Mouse (Mus musculus) thymus, adult 18-20 months (tissue): Measurements from ENCODE around the gene Zbtb1.
"Not testable (repeated sequence)": the region's sequence is repeated elsewhere in the genome, so short reads cannot be mapped to it uniquely, and the experiment has no call there.

Experiments used
- DNase-seq, 2 experiments: peaks; one replicate each; pipeline ENCODE4 v3.0.0; 2022; ENCODE audit warnings: mixed read lengths in 2 of 2

The Zbtb1 gene

DNA sequence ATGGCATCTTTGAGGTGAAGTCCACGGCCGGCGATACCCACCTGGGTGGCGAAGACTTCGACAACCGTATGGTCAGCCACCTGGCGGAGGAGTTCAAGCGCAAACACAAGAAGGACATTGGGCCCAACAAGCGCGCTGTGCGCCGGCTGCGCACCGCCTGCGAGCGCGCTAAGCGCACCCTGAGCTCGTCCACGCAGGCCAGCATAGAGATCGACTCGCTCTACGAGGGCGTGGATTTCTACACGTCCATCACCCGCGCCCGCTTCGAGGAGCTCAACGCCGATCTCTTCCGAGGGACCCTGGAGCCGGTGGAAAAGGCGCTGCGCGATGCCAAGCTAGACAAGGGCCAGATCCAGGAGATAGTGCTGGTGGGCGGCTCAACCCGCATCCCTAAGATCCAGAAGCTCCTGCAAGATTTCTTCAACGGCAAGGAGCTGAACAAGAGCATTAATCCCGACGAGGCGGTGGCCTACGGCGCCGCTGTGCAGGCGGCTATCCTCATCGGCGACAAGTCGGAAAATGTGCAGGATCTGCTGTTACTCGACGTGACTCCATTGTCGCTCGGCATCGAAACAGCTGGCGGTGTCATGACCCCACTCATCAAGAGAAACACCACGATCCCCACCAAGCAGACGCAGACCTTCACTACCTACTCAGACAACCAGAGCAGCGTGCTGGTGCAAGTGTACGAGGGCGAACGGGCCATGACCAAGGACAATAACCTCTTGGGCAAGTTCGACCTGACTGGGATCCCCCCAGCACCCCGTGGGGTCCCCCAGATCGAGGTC is 35.3 kb downstream of the Zbtb1 start:
- peak; percentile 17 to 26 for DNase-seq

DNA sequence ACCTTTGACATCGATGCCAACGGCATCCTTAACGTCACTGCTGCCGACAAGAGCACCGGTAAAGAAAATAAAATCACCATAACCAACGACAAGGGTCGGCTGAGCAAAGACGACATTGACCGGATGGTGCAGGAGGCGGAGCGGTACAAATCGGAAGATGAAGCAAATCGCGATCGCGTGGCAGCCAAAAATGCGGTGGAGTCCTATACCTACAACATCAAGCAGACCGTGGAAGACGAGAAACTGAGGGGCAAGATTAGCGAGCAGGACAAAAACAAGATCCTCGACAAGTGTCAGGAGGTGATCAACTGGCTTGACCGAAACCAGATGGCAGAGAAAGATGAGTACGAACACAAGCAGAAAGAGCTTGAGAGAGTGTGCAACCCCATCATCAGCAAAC is 35.9 kb downstream of the Zbtb1 start:
- no peak for DNase-seq

DNA sequence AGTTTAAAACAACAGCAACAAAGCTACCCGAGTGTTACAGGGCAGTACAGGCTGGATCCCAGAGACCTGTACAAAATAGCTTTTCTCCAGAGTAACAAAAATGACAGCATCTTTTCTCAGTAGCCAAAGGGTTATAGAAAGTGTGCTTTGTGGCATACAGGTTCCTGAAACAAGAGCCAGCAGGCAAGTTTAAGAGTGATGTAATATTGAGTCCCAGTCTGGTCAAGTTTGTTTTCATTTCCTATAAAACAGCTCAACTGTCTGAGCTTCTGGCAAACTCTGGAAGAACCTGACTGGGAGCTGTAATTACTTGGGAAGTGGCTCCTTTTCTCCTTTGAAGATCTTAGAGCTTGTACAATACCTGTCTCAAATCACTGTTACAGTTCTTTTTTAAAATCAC is 37.1 kb downstream of the Zbtb1 start:
- DNase-seq, result no peak

DNA sequence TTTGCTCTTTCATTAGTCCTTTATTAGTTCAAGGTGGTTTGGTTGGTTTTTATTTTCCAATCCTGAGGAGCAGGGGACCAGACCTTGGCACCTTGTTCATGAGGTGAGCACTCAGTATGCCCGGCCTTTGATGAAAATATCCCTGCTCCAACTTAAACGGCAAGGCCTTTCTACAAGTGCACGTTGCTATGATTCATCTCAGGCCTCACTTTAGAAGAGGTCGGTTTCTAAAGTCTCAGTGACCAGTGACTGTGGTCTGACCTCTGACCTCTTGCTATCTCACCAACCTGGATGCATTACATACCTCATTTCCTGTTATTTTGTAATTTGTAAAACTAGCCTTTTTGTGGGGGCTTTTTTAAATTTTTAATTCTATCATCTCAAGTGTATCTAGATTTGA is 39.1 kb downstream of the Zbtb1 start:
- no peak for DNase-seq

DNA sequence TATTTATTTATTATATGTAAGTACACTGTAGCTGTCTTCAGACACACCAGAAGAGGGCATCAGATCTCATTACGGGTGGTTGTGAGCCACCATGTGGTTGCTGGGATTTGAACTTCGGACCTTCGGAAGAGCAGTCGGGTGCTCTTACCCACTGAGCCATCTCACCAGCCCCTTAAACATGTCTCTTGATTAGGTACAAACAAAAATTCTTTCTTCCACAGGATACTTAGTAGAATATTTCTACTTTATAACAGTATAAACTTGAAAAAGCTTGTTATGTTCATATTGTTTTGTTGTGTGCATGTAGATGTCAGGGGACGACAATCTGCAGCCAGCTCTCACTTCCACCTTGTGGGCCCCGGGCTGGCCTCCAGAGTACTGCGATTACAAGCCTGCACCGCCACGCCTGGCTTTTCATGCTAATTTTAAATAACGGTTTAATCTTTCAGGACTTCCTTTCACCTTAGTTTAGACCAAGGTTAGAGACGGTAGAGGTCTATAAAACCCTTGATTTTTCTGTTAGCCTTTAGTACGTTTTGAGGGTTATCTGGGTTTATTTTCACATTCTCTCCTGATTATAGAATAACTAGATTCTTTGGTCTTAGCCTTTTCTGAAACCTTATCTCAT is 45.4 kb downstream of the Zbtb1 start:
- no peak for DNase-seq

DNA sequence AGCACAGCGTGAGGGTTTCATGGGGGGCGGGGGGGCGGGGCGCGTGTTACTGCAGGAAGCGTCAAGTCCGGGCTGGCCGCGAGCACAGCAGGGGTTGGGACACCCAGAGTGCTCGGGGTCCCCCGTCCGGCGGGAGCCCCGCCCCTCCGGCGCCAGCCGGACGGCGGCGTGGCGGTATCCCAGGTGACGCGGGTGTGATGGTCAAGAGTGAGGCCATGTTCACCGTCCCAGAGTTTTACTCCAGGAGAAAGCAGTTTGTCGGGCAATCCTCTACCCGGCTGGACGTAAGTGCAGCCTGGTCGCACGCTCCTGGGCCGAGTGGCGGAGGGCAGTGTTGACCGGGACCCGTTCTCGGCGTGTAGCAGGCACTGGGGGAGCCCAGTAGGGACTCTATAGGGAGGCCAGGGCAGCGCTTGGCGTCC is 47.4 kb downstream of the Zbtb1 start, which contains the start of gene Ppp1r36:
Ppp1r36 (plus strand) TSS at position 106 of the 422 bp plus-strand sequence.
- no peak for DNase-seq

DNA sequence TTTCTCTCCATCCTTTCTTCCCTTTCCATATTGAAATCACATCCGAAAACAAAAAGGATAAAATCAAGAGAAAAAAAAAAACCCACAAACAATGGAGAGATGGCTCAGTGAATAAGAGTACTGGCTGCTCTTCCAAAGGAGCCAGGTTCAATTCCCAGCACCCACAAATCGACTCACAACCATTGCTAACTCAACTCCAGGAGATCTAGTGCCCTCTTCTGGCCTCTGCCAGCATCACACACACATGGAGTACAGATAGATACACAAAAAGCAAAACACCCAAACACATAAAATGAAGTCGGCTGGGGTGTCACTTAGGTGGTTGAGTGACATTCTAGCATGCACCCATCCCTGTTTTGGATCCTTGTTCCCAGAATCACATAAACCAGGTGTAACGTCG is 48.3 kb downstream of the Zbtb1 start:
- DNase-seq, result no peak

DNA sequence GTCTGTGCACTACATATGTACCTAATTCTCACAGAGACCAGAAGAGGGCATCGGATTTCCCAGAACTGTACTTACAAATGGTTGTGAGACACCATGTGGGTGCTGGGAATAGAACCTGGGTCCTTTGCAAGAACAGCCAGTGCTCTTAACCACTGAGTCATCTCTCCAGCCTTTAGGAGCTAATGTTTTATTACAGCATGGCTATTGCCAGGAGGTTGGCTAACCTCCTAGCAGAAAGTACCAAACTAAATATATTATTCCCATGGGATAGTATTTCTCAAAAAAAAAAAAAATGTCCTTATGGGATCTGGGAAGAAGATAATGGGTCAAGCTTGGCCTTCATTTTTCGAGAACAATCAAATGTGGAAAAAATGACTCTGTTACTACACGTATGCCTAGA is 55.2 kb downstream of the Zbtb1 start:
- DNase-seq, result no peak

DNA sequence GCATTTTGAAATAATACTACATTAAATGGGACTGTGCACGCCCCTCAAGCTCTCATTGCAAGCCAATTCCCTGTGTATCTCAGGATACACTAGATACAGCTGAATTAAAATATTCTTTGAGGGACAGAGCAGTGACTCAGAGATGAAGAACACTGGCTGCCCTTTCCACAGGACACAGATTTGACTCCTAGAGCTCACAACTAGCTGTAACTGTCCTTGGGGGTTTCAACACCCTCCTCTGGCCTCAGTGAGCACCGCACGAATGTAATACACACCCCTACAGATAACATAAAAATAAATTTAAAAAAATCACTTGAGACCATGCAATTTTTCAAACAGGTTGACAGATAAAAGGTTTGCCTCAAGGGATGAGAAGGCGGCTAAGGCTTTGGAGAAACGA is 57.5 kb downstream of the Zbtb1 start:
- DNase-seq, result no peak

DNA sequence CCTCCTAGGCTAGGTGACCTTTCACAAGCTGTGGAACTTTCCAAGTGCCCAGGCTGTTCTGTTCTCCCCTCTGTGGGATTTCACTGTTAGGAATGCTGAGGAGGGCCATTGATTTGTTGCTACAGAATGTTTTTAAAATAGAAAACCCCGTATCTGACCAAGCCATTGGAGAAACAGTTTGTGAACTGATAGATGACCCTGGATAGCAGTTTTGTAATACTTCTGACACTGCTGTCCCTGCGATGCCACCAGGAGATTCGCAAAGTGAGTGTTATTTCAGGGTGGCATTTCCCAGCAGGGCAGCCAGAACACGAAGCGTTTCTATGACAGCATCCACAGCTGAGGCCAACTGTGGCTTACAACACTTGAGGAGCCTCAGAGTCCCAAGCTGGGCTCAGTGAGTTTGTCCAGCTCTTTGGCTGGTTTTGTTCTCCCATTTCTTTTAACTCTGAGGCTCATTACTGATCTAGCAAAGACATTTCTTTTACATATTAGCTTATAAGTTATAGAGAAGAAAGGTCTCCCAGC is 60.9 kb downstream of the Zbtb1 start:
- no peak for DNase-seq

DNA sequence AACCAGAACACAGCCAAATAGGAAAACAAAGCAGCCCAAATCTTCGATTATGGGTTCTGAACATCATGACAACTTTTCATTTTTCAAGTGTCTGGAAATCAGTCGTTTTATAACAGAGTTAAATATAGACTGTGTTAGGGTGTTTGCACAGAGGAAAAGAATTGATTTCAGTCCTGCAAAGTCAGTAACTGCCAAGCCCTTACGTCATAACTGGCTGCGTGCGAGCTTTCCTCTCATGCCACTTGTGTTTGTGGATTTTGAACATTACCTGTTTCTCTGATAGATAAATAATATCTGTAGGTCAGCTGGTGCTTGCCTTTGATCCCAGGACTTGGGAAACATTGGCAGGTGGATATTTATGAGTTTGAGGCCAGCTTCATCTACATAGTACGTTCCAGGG is 61.4 kb downstream of the Zbtb1 start:
- no peak for DNase-seq

DNA sequence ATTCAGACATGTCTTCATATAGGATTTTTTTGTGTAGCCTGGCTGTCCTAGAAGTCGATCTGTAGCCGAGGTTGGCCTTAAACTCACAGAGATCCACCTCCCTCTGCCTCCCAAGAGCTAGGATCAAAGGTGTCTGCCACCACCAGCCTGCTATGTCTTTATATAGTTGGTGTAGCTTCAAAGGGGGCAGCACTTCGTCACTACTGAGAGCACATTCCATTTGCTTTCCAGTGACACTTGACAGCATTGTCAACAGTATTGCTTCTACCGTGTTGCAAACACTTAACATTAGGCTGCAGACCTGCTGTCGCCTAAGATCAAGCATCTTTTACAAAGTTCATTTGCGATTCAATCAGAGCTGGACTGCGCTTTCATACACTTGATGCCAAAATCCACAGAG is 64.0 kb downstream of the Zbtb1 start:
- no peak for DNase-seq

DNA sequence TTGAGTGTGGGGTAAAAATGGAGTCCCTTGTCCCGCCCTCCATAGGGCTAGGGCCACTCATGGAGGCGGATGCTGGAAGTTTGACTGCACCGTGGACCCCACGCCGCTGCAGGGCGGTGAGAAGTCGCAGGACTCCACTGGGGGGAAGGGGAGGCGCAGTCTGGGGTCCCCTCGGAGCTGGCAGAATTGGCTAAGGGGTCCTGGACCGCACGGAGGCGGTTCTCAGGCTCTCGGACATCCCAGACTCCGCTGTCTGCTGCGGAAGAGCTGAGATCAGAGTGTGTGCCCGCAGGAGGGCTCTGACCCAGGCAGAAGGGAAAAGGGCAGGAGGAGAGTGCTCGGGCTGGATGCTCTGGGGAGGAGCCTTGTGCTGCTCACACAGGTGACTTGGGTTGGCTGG is 65.0 kb downstream of the Zbtb1 start:
- no peak for DNase-seq

DNA sequence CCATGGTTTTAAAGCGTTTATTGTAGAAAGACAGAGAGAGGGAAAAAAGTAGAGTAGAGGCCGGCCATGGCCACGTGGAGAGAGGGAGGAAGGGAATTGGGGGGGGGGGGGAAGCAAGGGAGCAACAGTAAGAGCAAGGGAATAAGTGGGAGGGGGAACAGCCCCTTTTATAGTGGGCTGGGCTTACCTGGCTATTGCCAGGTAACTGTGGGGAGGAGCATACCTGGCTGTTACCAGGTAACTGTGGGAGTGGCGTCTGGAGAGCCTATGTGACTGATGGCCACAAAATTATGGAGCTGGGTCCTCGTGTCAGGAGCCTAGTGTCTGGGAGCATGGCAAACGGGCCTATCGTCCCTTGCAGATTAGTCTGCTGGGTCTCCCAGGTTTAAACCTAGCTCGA is 65.5 kb downstream of the Zbtb1 start:
- DNase-seq, result no peak

DNA sequence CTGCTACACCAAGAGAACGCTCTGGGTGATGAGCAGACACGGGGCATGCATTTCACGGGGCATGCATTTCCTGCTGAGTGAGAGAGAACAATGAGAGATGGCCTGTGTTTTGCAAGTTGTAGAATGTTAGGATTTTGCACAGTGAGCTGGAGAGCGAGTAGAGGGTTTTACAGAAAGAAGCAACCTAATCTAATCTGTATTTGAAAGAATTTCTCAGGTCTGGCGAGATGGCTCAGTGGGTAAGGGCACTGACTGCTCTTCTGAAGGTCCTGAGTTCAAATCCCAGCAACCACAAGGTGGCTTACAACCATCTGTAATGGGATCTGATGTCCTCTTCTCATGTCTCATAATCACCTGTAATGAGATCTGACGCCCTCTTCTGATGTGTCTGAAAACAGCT is 73.4 kb downstream of the Zbtb1 start:
- DNase-seq, result not testable (repeated sequence)

DNA sequence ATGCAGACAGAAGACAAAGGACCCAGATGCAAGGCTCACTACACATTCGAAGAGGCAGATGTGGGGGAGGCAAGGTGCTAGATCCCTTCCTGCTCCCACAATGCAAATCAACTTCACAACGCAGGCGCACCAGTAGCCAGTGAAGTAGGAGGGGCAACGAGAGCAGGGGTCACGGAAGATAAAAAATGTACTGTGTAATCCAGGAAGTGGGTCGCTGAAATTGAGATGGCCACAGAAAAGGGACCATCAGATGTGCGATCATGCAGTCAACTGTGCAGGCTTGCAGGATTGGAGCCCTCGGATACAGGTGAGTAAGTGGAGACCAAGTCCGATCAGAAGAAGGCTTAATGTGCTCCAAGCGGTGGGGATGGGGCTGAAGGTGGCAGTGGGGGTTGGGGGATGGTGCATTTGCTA is 74.3 kb downstream of the Zbtb1 start:
- DNase-seq, result no peak

DNA sequence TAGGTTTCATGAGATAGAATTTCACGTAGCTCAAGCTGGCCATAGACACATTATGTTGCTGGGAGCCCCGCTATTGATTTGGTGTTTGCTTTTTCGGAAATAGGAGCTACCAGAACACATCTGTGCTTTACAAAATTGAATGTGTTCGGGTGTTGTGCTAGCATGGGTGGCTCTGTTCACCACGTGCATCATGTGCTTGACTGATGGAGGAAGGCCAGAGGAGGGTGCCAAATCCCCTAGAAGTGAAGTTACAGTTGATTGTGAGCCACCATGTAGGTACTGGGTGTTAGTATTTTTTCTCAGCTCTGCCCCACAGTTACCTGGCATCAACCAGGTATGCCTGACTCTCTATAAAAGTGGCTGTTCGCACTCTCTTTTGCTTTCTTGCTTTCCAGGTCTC is 74.8 kb downstream of the Zbtb1 start:
- DNase-seq, result no peak

DNA sequence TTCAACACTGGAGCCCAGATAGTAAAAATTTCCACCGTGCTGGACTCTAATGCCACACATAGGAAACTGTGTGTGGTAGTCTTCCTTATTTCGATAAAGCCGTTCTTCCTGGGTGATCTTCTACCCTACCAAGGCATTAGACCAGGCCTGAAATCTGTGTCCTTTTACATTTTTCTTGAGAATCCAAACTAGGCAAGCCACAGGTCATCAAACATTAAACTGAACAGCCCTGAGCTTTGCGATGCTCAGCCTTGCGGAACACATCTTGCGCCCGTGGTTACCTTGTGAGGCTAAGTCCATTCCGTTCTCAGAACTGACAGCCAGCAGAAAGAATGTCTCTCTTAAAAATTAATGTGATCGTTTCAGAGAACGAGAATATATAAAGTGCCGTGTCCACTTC is 76.1 kb downstream of the Zbtb1 start:
- DNase-seq, result no peak
